Mouse (Mus musculus): ENCODE measurements around the gene Ces3a. TPM values are rescaled to one million over a fixed set of nuclear protein-coding genes. Genes with fewer than 3 reads are reported as not detected.
"Not testable (repeated sequence)": the region's sequence is repeated elsewhere in the genome, so short reads cannot be mapped to it uniquely, and the experiment has no call there.

The Ces3a gene
- total RNA-seq, 2 experiments from 2014 or later, result not detected

DNA sequence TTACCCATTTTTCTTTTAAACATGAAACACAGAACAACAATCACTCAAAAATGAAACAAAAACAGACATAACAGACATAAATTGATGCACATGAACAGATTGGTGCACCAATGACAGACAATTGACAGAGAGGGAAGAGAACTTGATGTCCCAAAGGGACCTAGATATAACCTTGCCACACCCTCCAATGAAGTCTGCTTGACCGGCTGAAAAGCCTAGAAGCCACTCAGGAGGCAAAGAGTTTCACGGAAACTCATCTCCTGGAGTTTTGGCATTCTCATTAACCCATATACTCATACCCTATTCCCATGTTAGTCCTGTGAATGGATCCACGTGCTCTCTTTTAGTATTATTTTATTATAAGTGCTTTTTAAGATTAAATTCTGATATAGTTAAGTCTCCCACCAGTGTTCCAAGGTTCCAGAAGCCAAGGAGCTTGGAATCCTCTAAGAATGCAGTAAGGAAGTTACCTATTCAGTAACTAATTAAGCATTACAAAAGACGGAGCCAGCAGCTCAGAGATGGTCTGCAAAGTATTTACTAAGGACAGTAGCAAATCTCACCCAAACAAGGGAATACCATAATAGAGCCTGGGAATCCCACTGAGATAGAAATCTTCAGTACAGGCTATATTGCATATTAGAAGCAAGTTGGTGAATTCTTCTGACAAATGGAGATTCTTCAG lies 53.8 kb downstream of the Ces3a start:
- not testable (repeated sequence) for DNase-seq

DNA sequence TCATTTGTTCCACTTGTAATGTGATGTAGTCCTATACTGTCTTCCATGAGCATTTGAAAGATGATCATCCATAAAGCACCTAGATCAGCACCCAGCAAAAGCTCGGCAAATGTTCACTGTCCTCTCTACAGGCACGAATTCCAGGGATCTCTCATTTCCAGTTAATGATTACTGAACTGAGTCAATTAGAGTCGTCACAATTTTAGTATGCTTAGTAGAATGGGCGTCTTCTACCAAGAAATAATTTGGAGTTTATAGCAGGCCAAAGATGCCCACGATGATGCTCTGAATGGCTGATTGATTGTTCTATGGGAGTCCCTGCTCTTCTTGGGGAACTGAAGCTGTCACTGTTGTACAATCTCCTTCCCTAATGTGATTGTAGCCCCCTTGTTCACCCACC lies 55.3 kb downstream of the Ces3a start:
- DNase-seq, result not testable (repeated sequence)

DNA sequence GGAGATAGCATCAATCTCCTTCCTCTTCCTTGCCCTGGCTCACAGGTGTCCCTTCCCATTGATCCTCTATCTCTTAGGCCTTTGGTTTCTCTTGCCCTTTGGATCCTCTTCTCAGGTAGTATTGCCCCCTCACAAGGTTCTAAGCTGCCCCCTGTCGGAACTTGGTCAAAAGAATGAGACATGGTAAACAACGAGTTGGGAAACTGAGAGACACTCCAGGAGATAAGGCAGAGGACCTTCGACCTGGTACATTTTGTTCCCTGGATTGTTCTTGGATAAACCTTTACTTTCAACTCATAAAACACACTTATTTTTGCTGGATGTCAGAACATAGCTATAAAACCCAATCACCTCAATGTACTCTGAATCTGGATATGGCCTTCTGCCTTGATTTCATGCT lies 55.8 kb downstream of the Ces3a start:
- no peak for DNase-seq

Other genes starting within 250 kb of the Ces3a start
- not detected for gene Ces2b, start 217.0 kb upstream of the Ces3a start, total RNA-seq (2021)
- gene Ces2c, start 201.5 kb upstream of the Ces3a start, total RNA-seq (2021), result under 1 TPM; 0.29 to 0.84 TPM
- under 1 TPM in 1 of 2 experiments, not detected in 1; 0.11 TPM for gene Ces2e, start 122.3 kb upstream of the Ces3a start, total RNA-seq (2021)
- gene Ces2f, start 101.2 kb upstream of the Ces3a start, total RNA-seq (2021), result not detected
- 1 to 10 TPM in 1 of 2 experiments, under 1 TPM in 1; 0.38 to 1.3 TPM for gene Ces2g, start 86.9 kb upstream of the Ces3a start, total RNA-seq (2021)
- not detected for gene Ces2h, start 47.7 kb upstream of the Ces3a start, total RNA-seq (2021)
- not detected for gene Ces3b, start 35.2 kb downstream of the Ces3a start, total RNA-seq (2021)
- gene Ces4a, start 83.2 kb downstream of the Ces3a start, total RNA-seq (2021), result not detected
- 10 to 100 TPM; 42.1 to 42.2 TPM for gene Cbfb, start 122.1 kb downstream of the Ces3a start, total RNA-seq (2021)
- 10 to 100 TPM; 13.5 to 24.2 TPM for gene D230025D16Rik, start 176.5 kb downstream of the Ces3a start, total RNA-seq (2021)
- 1 to 10 TPM; 2.6 TPM for gene B3gnt9, start 206.6 kb downstream of the Ces3a start, total RNA-seq (2021)
- gene Tradd, start 216.0 kb downstream of the Ces3a start, total RNA-seq (2021), result 1 to 10 TPM; 3.0 TPM
- 1 to 10 TPM in 1 of 2 experiments, under 1 TPM in 1; 0.90 to 1.0 TPM for gene Fbxl8, start 216.0 kb downstream of the Ces3a start, total RNA-seq (2021)
- gene Hsf4, start 221.2 kb downstream of the Ces3a start, total RNA-seq (2021), result 1 to 10 TPM; 2.9 to 3.0 TPM
- gene Nol3, start 227.5 kb downstream of the Ces3a start, total RNA-seq (2021), result 10 to 100 TPM; 22.3 to 23.3 TPM
- gene 4931428F04Rik, start 241.3 kb downstream of the Ces3a start, total RNA-seq (2021), result under 1 TPM; 0.64 to 0.84 TPM
- gene Exoc3l, start 247.5 kb downstream of the Ces3a start, total RNA-seq (2021), result 1 to 10 TPM; 1.4 to 2.5 TPM
- gene E2f4, start 249.1 kb downstream of the Ces3a start, total RNA-seq (2021), result 10 to 100 TPM; 21.8 to 24.5 TPM

Measured in gastrocnemius, postnatal 25 days (tissue).